8 mouse cellular contexts compared by ENCODE assay signal in the genomic region with DNA sequence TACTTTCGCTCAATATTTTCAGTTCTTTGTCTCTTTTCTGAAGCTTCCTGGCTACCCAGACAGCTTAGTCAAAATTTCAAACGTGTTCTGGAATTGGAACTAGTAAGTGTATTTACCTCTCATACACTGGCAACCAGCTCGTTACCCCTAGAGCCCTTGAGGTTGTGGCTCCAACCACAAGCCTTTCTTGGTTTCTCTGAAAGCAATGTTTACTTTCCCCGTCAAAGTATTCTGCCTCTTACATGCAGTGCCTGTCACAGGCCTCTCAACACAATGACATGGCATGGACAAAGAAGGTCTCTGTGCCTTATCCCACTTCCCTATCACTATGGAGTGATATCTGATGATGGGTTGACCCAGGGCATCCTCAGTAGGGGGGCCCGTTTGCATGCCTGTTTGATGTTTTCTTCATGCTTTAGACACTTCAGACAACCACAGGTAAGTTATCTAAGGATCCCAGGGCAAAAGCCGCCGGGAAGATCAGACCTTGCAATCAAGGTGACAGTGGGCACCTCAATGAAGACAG. TPM values are rescaled to one million over a fixed set of nuclear protein-coding genes. Genes with fewer than 3 reads are reported as not detected.
DNase-seq lines count a peak whose midpoint lies in the region; ATAC-seq and TF ChIP-seq lines count a peak whose summit lies in the region.

No protein-coding gene starts in this region.

- ATAC-seq in heart, embryonic 16.5 days (replicated peaks; ENCODE audit: extremely low read depth, insufficient read depth, low FRiP score): no peak
- peak; percentile 9 for ATAC-seq in Patski
- ATAC-seq in heart, postnatal 0 days (ENCODE audit: insufficient read depth, low read depth): no peak
- 0 out of 2 replicates have a peak, but pooled peaks have one; percentile 15 for ATAC-seq in lung, embryonic 16.5 days (ENCODE audit: low read depth)

- peak overlapping the region; percentile 80 for H3K9ac ChIP-seq in heart, embryonic 16.5 days (ENCODE audit: low read length)
- H3K9ac ChIP-seq in heart, postnatal 0 days (replicated peaks; ENCODE audit: low read depth, low read length): peak overlapping the region; percentile 72
- H3K9ac ChIP-seq in lung, embryonic 16.5 days (ENCODE audit: low read length): 0 out of 2 replicates have a peak overlapping the region, but pooled peaks have one; percentile 18

- no peaks in the 10 kb centered on the region for H3K27me3 ChIP-seq in heart, embryonic 16.5 days (ENCODE audit: control insufficient read depth, insufficient read depth, low read length)
- H3K27me3 ChIP-seq in Patski: no peaks in the 10 kb centered on the region
- H3K27me3 ChIP-seq in heart, postnatal 0 days (ENCODE audit: control insufficient read depth, insufficient read depth, low read length): no peaks in the 10 kb centered on the region
- no peaks in the 10 kb centered on the region for H3K27me3 ChIP-seq in lung, embryonic 16.5 days (ENCODE audit: control insufficient read depth, insufficient read depth, low read depth, low read length)

- WGBS in heart, embryonic 16.5 days: 46% methylated on average over 7 of the region's 7 CpGs
- WGBS in heart, postnatal 0 days: 57% methylated on average over 7 of the region's 7 CpGs
- WGBS in lung, embryonic 16.5 days: 30% methylated on average over 7 of the region's 7 CpGs

- POLR2A ChIA-PET in Patski (lab: Charles Lee): no interaction called here

- CTCF ChIA-PET in Patski (lab: Charles Lee): interaction anchor here (1.0 to 1.7 kb wide), 2 partner anchors 24 to 51 kb away, joined by 3 to 4 read pairs; no protein-coding TSS in a partner anchor

- H3K36me3 ChIP-seq in heart, embryonic 16.5 days (ENCODE audit: control insufficient read depth, insufficient read depth): no peaks in the 10 kb centered on the region
- no peaks in the 10 kb centered on the region for H3K36me3 ChIP-seq in heart, postnatal 0 days (replicated peaks; ENCODE audit: control insufficient read depth, insufficient read depth, low read length)
- H3K36me3 ChIP-seq in lung, embryonic 16.5 days (ENCODE audit: control insufficient read depth, insufficient read depth, low read length): no peaks in the 10 kb centered on the region

- DNase-seq in heart, postnatal 14 days: no peak
- DNase-seq in Patski (ENCODE audit: low read depth, low spot score): no peak
- no peak for DNase-seq in heart, postnatal 0 days (ENCODE audit: low spot score)
- DNase-seq in ovary, postnatal 36 days (ENCODE audit: low spot score): no peak
- DNase-seq in spleen, adult 18-20 months: no peak
- no peak for DNase-seq in layer of hippocampus, adult 18-20 months (ENCODE audit: low spot score in 2 of 2)

- no peaks in the 10 kb centered on the region for H3K4me1 ChIP-seq in heart, embryonic 16.5 days (ENCODE audit: control insufficient read depth, insufficient read depth, low read length)
- no peaks in the 10 kb centered on the region for H3K4me1 ChIP-seq in heart, postnatal 0 days (ENCODE audit: control insufficient read depth, insufficient read depth)
- H3K4me1 ChIP-seq in lung, embryonic 16.5 days (replicated peaks; ENCODE audit: control insufficient read depth, insufficient read depth, low read length): 0 out of 2 replicates have a peak, but pooled peaks cover 6% of the 10 kb centered on the region

- peak overlapping the region; percentile 83 for H3K4me2 ChIP-seq in heart, embryonic 16.5 days (ENCODE audit: low read depth, low read length)
- peak overlapping the region; percentile 98 for H3K4me2 ChIP-seq in heart, postnatal 0 days (ENCODE audit: low read depth, low read length)
- peak overlapping the region; percentile 76 for H3K4me2 ChIP-seq in lung, embryonic 16.5 days (ENCODE audit: low read depth, low read length)

- TF ChIP-seq CTCF in Patski (IDR thresholded peaks at IDR 0.05): no peak
- TF ChIP-seq CTCF in heart, postnatal 0 days (IDR thresholded peaks at IDR 0.05; ENCODE audit: low read depth): no peak

- no peak overlapping the region for H3K27ac ChIP-seq in heart, embryonic 16.5 days (ENCODE audit: low read length)
- H3K27ac ChIP-seq in heart, postnatal 0 days (ENCODE audit: low read depth): no peak overlapping the region
- no peak overlapping the region; the same call in 1 of the 2 replicates for H3K27ac ChIP-seq in lung, embryonic 16.5 days (ENCODE audit: low read length)

- peak overlapping the region; percentile 67 for H3K4me3 ChIP-seq in heart, embryonic 16.5 days (ENCODE audit: low read length)
- H3K4me3 ChIP-seq in heart, postnatal 0 days (ENCODE audit: low read depth, low read length): peak overlapping the region; percentile 85
- H3K4me3 ChIP-seq in lung, embryonic 16.5 days (ENCODE audit: low read length): peak overlapping the region; percentile 70

- TF ChIP-seq EP300 in heart, postnatal 0 days (IDR thresholded peaks at IDR 0.05; ENCODE audit: low read depth): no peak

- intact Hi-C loops in heart, postnatal 14 days (cut with DNase I): no loop called here

- in situ Hi-C loops in Patski (cut with MboI; ENCODE audit: low pct_unique_long_range_greater_than_20kb): no loop called here

- no peaks in the 10 kb centered on the region for H3K9me3 ChIP-seq in heart, embryonic 16.5 days (replicated peaks; ENCODE audit: control insufficient read depth, low read length)
- H3K9me3 ChIP-seq in heart, postnatal 0 days (replicated peaks; ENCODE audit: control insufficient read depth, low read length): no peaks in the 10 kb centered on the region
- no peaks in the 10 kb centered on the region for H3K9me3 ChIP-seq in lung, embryonic 16.5 days (ENCODE audit: control insufficient read depth, low read length)

RNA-seq across cellular contexts. Expression of a gene that starts 1.2 kb away (rescaled TPM):
- polyA plus RNA-seq in heart, embryonic 16.5 days (2015; fragmentation: Nextera tagmentation; extraction: Ambion mirVana): 3.5 and 4.4 TPM in 2 replicates
- 1 to 10 TPM; 4.6 to 4.8 TPM for total RNA-seq in heart, postnatal 14 days (2021)
- polyA plus RNA-seq in Patski (2021): 14.9 TPM
- 1.5 and 2.5 TPM in 2 replicates for total RNA-seq in heart, postnatal 0 days (2014; rRNA removed; ENCODE audit: low replicate concordance)
- 3.0 and 3.1 TPM in 2 replicates for polyA plus RNA-seq in heart, postnatal 0 days (2015; fragmentation: Nextera tagmentation; extraction: Ambion mirVana)
- polyA plus RNA-seq in lung, embryonic 16.5 days (2015; fragmentation: Nextera tagmentation; extraction: Ambion mirVana): 5.9 and 6.7 TPM in 2 replicates
- total RNA-seq in layer of hippocampus, adult 18-20 months (2021): 10 to 100 TPM; 57.1 to 59.4 TPM

RNA-seq across cellular contexts. Expression of a gene that starts 31.5 kb away (rescaled TPM):
- 16.0 and 16.5 TPM in 2 replicates for polyA plus RNA-seq in heart, embryonic 16.5 days (2015; fragmentation: Nextera tagmentation; extraction: Ambion mirVana)
- total RNA-seq in heart, postnatal 14 days (2021): 10 to 100 TPM; 48.9 to 50.3 TPM
- 35.7 TPM for polyA plus RNA-seq in Patski (2021)
- total RNA-seq in heart, postnatal 0 days (2014; rRNA removed; ENCODE audit: low replicate concordance): 21.6 and 37.1 TPM in 2 replicates
- 11.0 and 13.0 TPM in 2 replicates for polyA plus RNA-seq in heart, postnatal 0 days (2015; fragmentation: Nextera tagmentation; extraction: Ambion mirVana)
- polyA plus RNA-seq in lung, embryonic 16.5 days (2015; fragmentation: Nextera tagmentation; extraction: Ambion mirVana): 22.3 and 22.6 TPM in 2 replicates
- 100 to 1,000 TPM; 122 to 136 TPM for total RNA-seq in layer of hippocampus, adult 18-20 months (2021)

RNA-seq across cellular contexts. Expression of a gene that starts 56.2 kb away (rescaled TPM):
- polyA plus RNA-seq in heart, embryonic 16.5 days (2015; fragmentation: Nextera tagmentation; extraction: Ambion mirVana): 31.9 and 33.8 TPM in 2 replicates
- 10 to 100 TPM; 43.9 to 46.3 TPM for total RNA-seq in heart, postnatal 14 days (2021)
- 57.4 TPM for polyA plus RNA-seq in Patski (2021)
- 28.9 and 40.0 TPM in 2 replicates for total RNA-seq in heart, postnatal 0 days (2014; rRNA removed; ENCODE audit: low replicate concordance)
- polyA plus RNA-seq in heart, postnatal 0 days (2015; fragmentation: Nextera tagmentation; extraction: Ambion mirVana): 30.4 and 32.2 TPM in 2 replicates
- 38.3 and 42.5 TPM in 2 replicates for polyA plus RNA-seq in lung, embryonic 16.5 days (2015; fragmentation: Nextera tagmentation; extraction: Ambion mirVana)
- 10 to 100 TPM; 41.7 to 44.4 TPM for total RNA-seq in layer of hippocampus, adult 18-20 months (2021)

Comparison
In these comparisons a context has a peak if more than half of its experiments do, and no peak if none do; other contexts are left out.
1. ATAC-seq: peak in Patski (single experiment) and lung, embryonic 16.5 days (single experiment); none in heart, embryonic 16.5 days (single experiment) and heart, postnatal 0 days (single experiment).
2. H3K9ac ChIP-seq: peak in every context shown above with its lines; median percentile 80 in heart, embryonic 16.5 days; 72 in heart, postnatal 0 days; 18 in lung, embryonic 16.5 days.
3. Peak in every context shown above with its lines, with median percentiles within 50 percentile points of each other: H3K4me2 ChIP-seq and H3K4me3 ChIP-seq.